Comparison of ENCODE assay signal across 11 mouse cellular contexts in genomic region chr4:99662841-99663567, GRCm38 (mm10). TPM values are rescaled to one million over a fixed set of nuclear protein-coding genes. Genes with fewer than 3 reads are reported as not detected.
DNase-seq lines count a peak whose midpoint lies in the region; ATAC-seq and TF ChIP-seq lines count a peak whose summit lies in the region.
"Had no signal": no experiment of that assay in that cellular context is flagged by ENCODE, and none has a peak within 500 bp of the region (broad histone marks: within the 10 kb centered on the region; RNA-seq: fewer than 3 reads in every experiment).

No protein-coding gene starts in this region.

- H3K4me2 ChIP-seq in heart, embryonic 13.5 days, result peak overlapping the region; percentile 22; the same call in 1 of the 2 replicates
- 0 out of 2 replicates have a peak overlapping the region, but pooled peaks have one; percentile 11 for H3K4me2 ChIP-seq in limb, embryonic 13.5 days (replicated peaks)

- no peak overlapping the region for H3K9ac ChIP-seq in heart, embryonic 13.5 days
- peak overlapping the region; percentile 1 for H3K9ac ChIP-seq in ES-E14 (ENCODE audit: insufficient read depth, low read depth, low read length, poor library complexity, severe bottlenecking)
- H3K9ac ChIP-seq in limb, embryonic 13.5 days, result no peak overlapping the region

- in situ Hi-C loops in ES-E14 (cut with MboI; ENCODE audit: low sequenced_read_pairs in 2 of 2, unreplicated experiment in 2 of 2), result no loop called here

- intact Hi-C loops in heart, postnatal 14 days (cut with DNase I), result loop anchor here (5.0 kb wide), 1 partner anchor 104 kb away; no protein-coding TSS in a partner anchor

- H3K4me3 ChIP-seq in heart, embryonic 13.5 days, result peak overlapping the region; percentile 24; the same call in 1 of the 2 replicates
- H3K4me3 ChIP-seq in ES-E14 (ENCODE audit: insufficient read depth in 1 of 2, low read depth in 1 of 2, low read length in 2 of 2, poor library complexity in 1 of 2, severe bottlenecking in 1 of 2), result peak overlapping the region; percentile 43
- H3K4me3 ChIP-seq in limb, embryonic 13.5 days, result peak overlapping the region; percentile 10; the same call in 1 of the 2 replicates

- H3K36me3 ChIP-seq in heart, embryonic 13.5 days, result no peaks in the 10 kb centered on the region
- no peaks in the 10 kb centered on the region; the same call in 1 of the 2 replicates for H3K36me3 ChIP-seq in ES-E14 (ENCODE audit: control insufficient read depth, insufficient read depth, low read length, poor library complexity, severe bottlenecking)
- H3K36me3 ChIP-seq in limb, embryonic 13.5 days, result no peaks in the 10 kb centered on the region

- ATAC-seq in heart, embryonic 13.5 days (ENCODE audit: extremely low read depth, insufficient number of reproducible peaks, low FRiP score, low TSS enrichment), result no peak; the same call in 1 of the 2 replicates
- no peak for ATAC-seq in limb, embryonic 13.5 days (ENCODE audit: low FRiP score, low read depth)
- ATAC-seq in erythroblast, adult 5-6 weeks (replicated peaks; ENCODE audit: low FRiP score, poor library complexity, severe bottlenecking), result no peak

- H3K9me3 ChIP-seq in heart, embryonic 13.5 days, result no peaks in the 10 kb centered on the region
- no peaks in the 10 kb centered on the region for H3K9me3 ChIP-seq in ES-E14 (ENCODE audit: control insufficient read depth, insufficient read depth, low read depth, low read length)
- H3K9me3 ChIP-seq in limb, embryonic 13.5 days, result no peaks in the 10 kb centered on the region

- DNase-seq in cerebellum, adult 11 months, result peak; percentile 2
- no peak for DNase-seq in cerebellum, adult 9-10 months
- DNase-seq in heart, postnatal 14 days, result no peak
- DNase-seq in ES-E14 (ENCODE audit: low read depth, low spot score), result no peak
- DNase-seq in adrenal gland, postnatal 14 days, result no peak
- DNase-seq: adrenal gland, adult 2 months; kidney, postnatal 25 days had no signal

- peaks cover 82% of the 10 kb centered on the region for H3K27me3 ChIP-seq in heart, embryonic 13.5 days (replicated peaks)
- peaks cover 88% of the 10 kb centered on the region for H3K27me3 ChIP-seq in limb, embryonic 13.5 days

- 4% methylated on average over 34 of the region's 34 CpGs for WGBS in heart, embryonic 13.5 days
- 4% methylated on average over 34 of the region's 34 CpGs for WGBS in limb, embryonic 13.5 days

- no peak overlapping the region for H3K27ac ChIP-seq in heart, embryonic 13.5 days (replicated peaks)
- H3K27ac ChIP-seq in ES-E14 (ENCODE audit: insufficient read depth, low read depth, low read length, poor library complexity, severe bottlenecking), result no peak overlapping the region
- H3K27ac ChIP-seq in limb, embryonic 13.5 days, result no peak overlapping the region

- peaks cover 14% of the 10 kb centered on the region for H3K4me1 ChIP-seq in heart, embryonic 13.5 days
- peaks cover 8 to 13% of the 10 kb centered on the region in 2 experiments for H3K4me1 ChIP-seq in ES-E14 (ENCODE audit: control insufficient read depth in 2 of 2, insufficient read depth in 2 of 2, low read length in 2 of 2, poor library complexity in 1 of 2)
- H3K4me1 ChIP-seq in limb, embryonic 13.5 days, result peaks cover 13% of the 10 kb centered on the region

TF ChIP-seq in ES-E14, 5 proteins besides CTCF, POLR2A, EP300 and RAD21:
- TF ChIP-seq HCFC1 (IDR thresholded peaks at IDR 0.05; ENCODE audit: borderline replicate concordance, insufficient read depth, low read length) (no peak), CHD2 (IDR thresholded peaks at IDR 0.05; ENCODE audit: low read depth, low read length) (no peak), MAFK (IDR thresholded peaks at IDR 0.05; ENCODE audit: insufficient read depth, low read depth, low read length) (no peak), ZC3H11A (IDR thresholded peaks at IDR 0.05; ENCODE audit: borderline replicate concordance, low read depth, low read length) (no peak), ZNF384 (IDR thresholded peaks at IDR 0.05; ENCODE audit: low read depth, low read length) (no peak)

RNA-seq across cellular contexts. Expression of gene Foxd3, which starts 6.9 kb away (rescaled TPM):
- not detected in 2 replicates for polyA plus RNA-seq in heart, embryonic 13.5 days (2015; fragmentation: Nextera tagmentation; extraction: Ambion mirVana)
- 1 to 10 TPM in 1 of 2 experiments, under 1 TPM in 1; 0.90 to 1.1 TPM for total RNA-seq in heart, postnatal 14 days (2021)
- 26.1 and 34.7 TPM in 2 replicates for total RNA-seq in ES-E14 (2012; rRNA removed)
- 0.74 and 0.80 TPM in 2 replicates for polyA plus RNA-seq in limb, embryonic 13.5 days (2015; fragmentation: Nextera tagmentation; extraction: Ambion mirVana)
- total RNA-seq in erythroblast, adult 5-6 weeks (2015; ENCODE audit: low replicate concordance), result not detected in 2 replicates
- total RNA-seq in erythroblast, adult 5-6 weeks (2017; ENCODE audit: low replicate concordance), result not detected in 2 replicates
- total RNA-seq in adrenal gland, postnatal 14 days (2021), result 1.5 and 1.7 TPM in 2 replicates
- total RNA-seq: left cerebral cortex, postnatal 10 days had no signal

RNA-seq across cellular contexts. Expression of gene Alg6, which starts 52.5 kb away (rescaled TPM):
- polyA plus RNA-seq in heart, embryonic 13.5 days (2015; fragmentation: Nextera tagmentation; extraction: Ambion mirVana), result 8.7 and 9.3 TPM in 2 replicates
- 1 to 10 TPM; 5.6 to 9.3 TPM for total RNA-seq in heart, postnatal 14 days (2021)
- total RNA-seq in ES-E14 (2012; rRNA removed), result 31.5 and 45.9 TPM in 2 replicates
- polyA plus RNA-seq in limb, embryonic 13.5 days (2015; fragmentation: Nextera tagmentation; extraction: Ambion mirVana), result 20.5 and 21.9 TPM in 2 replicates
- total RNA-seq in erythroblast, adult 5-6 weeks (2015; ENCODE audit: low replicate concordance), result 7.1 and 25.0 TPM in 2 replicates
- total RNA-seq in erythroblast, adult 5-6 weeks (2017; ENCODE audit: low replicate concordance), result 3.9 and 6.6 TPM in 2 replicates
- total RNA-seq in adrenal gland, postnatal 14 days (2021), result 7.3 and 7.9 TPM in 2 replicates
